Mouse (Mus musculus): ENCODE measurements at regions not wholly inside any gene's neighbourhood (a gene's known extent, or its start where the extent isn't known, plus 50 kb on each side); places are given as distances from the start of the nearest gene placed in this dataset.

- no peaks in the 10 kb centered on the region for H3K27me3 ChIP-seq (replicated peaks; ENCODE audit: control insufficient read depth, insufficient read depth, low read length)
- H3K4me3 ChIP-seq (ENCODE audit: low read depth, low read length) = no peak overlapping the region
- no peak overlapping the region for H3K9ac ChIP-seq (ENCODE audit: low read depth, low read length)
- no peak for ATAC-seq
- no peak overlapping the region for H3K27ac ChIP-seq (ENCODE audit: low read depth, low read length)
- H3K4me1 ChIP-seq (replicated peaks; ENCODE audit: control insufficient read depth, insufficient read depth, low read length) = no peaks in the 10 kb centered on the region
- no peak for TF ChIP-seq CTCF (IDR thresholded peaks at IDR 0.05; ENCODE audit: low read depth)
- H3K4me2 ChIP-seq (replicated peaks; ENCODE audit: low read depth) = no peak overlapping the region
- no peaks in the 10 kb centered on the region for H3K36me3 ChIP-seq (ENCODE audit: control insufficient read depth, insufficient read depth)
- no peaks in the 10 kb centered on the region for H3K9me3 ChIP-seq (ENCODE audit: control insufficient read depth)
- 80% methylated on average over 2 of the region's 2 CpGs for WGBS
These were observed 987.3 kb downstream of the Robo2 start for GRCm38 (mm10) chr16:73424311-73424710.

GRCm38 (mm10) chr16:73404509-73404908 lies 1007.1 kb downstream of the Robo2 start:
- no peak for ATAC-seq
- Histone ChIP-seq H3K4me2 (replicated peaks; ENCODE audit: low read depth) (no peak overlapping the region), H3K4me3 (ENCODE audit: low read depth, low read length) (no peak overlapping the region), H3K9me3 (ENCODE audit: control insufficient read depth) (no peaks in the 10 kb centered on the region), H3K36me3 (ENCODE audit: control insufficient read depth, insufficient read depth) (no peaks in the 10 kb centered on the region), H3K9ac (ENCODE audit: low read depth, low read length) (no peak overlapping the region), H3K27ac (ENCODE audit: low read depth, low read length) (no peak overlapping the region), H3K27me3 (replicated peaks; ENCODE audit: control insufficient read depth, insufficient read depth, low read length) (no peaks in the 10 kb centered on the region), H3K4me1 (replicated peaks; ENCODE audit: control insufficient read depth, insufficient read depth, low read length) (no peaks in the 10 kb centered on the region)
- TF ChIP-seq CTCF (IDR thresholded peaks at IDR 0.05; ENCODE audit: low read depth) = no peak
- WGBS = 49% methylated on average over 3 of the region's 3 CpGs

GRCm38 (mm10) chr16:73404099-73404498 lies 1007.5 kb downstream of the Robo2 start:
- no peaks in the 10 kb centered on the region for H3K9me3 ChIP-seq (ENCODE audit: control insufficient read depth)
- no peak overlapping the region for H3K27ac ChIP-seq (ENCODE audit: low read depth, low read length)
- 62% methylated on average over 3 of the region's 3 CpGs for WGBS
- H3K36me3 ChIP-seq (ENCODE audit: control insufficient read depth, insufficient read depth) = no peaks in the 10 kb centered on the region
- no peak overlapping the region for H3K4me2 ChIP-seq (replicated peaks; ENCODE audit: low read depth)
- ATAC-seq = no peak
- H3K4me3 ChIP-seq (ENCODE audit: low read depth, low read length) = no peak overlapping the region
- no peak overlapping the region for H3K9ac ChIP-seq (ENCODE audit: low read depth, low read length)
- H3K4me1 ChIP-seq (replicated peaks; ENCODE audit: control insufficient read depth, insufficient read depth, low read length) = no peaks in the 10 kb centered on the region
- H3K27me3 ChIP-seq (replicated peaks; ENCODE audit: control insufficient read depth, insufficient read depth, low read length) = no peaks in the 10 kb centered on the region
- TF ChIP-seq CTCF (IDR thresholded peaks at IDR 0.05; ENCODE audit: low read depth) = no peak

GRCm38 (mm10) chr16:73379056-73379455 lies 1032.6 kb downstream of the Robo2 start:
- WGBS = 55% methylated on average over 2 of the region's 2 CpGs
- H3K36me3 ChIP-seq (ENCODE audit: control insufficient read depth, insufficient read depth) = no peaks in the 10 kb centered on the region
- H3K9me3 ChIP-seq (ENCODE audit: control insufficient read depth) = no peaks in the 10 kb centered on the region
- no peak for TF ChIP-seq CTCF (IDR thresholded peaks at IDR 0.05; ENCODE audit: low read depth)
- no peak overlapping the region for H3K9ac ChIP-seq (ENCODE audit: low read depth, low read length)
- no peaks in the 10 kb centered on the region for H3K27me3 ChIP-seq (replicated peaks; ENCODE audit: control insufficient read depth, insufficient read depth, low read length)
- no peak for ATAC-seq
- no peak overlapping the region for H3K4me2 ChIP-seq (replicated peaks; ENCODE audit: low read depth)
- no peak overlapping the region for H3K27ac ChIP-seq (ENCODE audit: low read depth, low read length)
- no peak overlapping the region for H3K4me3 ChIP-seq (ENCODE audit: low read depth, low read length)
- no peaks in the 10 kb centered on the region for H3K4me1 ChIP-seq (replicated peaks; ENCODE audit: control insufficient read depth, insufficient read depth, low read length)

GRCm38 (mm10) chr16:73374608-73375165 lies 1036.9 kb downstream of the Robo2 start:
- Histone ChIP-seq H3K27me3 (replicated peaks; ENCODE audit: control insufficient read depth, insufficient read depth, low read length) (no peaks in the 10 kb centered on the region), H3K9ac (ENCODE audit: low read depth, low read length) (no peak overlapping the region), H3K4me1 (replicated peaks; ENCODE audit: control insufficient read depth, insufficient read depth, low read length) (no peaks in the 10 kb centered on the region), H3K36me3 (ENCODE audit: control insufficient read depth, insufficient read depth) (no peaks in the 10 kb centered on the region), H3K4me2 (replicated peaks; ENCODE audit: low read depth) (no peak overlapping the region), H3K4me3 (ENCODE audit: low read depth, low read length) (no peak overlapping the region), H3K9me3 (ENCODE audit: control insufficient read depth) (no peaks in the 10 kb centered on the region), H3K27ac (ENCODE audit: low read depth, low read length) (no peak overlapping the region)
- TF ChIP-seq CTCF (IDR thresholded peaks at IDR 0.05; ENCODE audit: low read depth) = no peak
- no peak for ATAC-seq
- WGBS = 83% methylated on average over 3 of the region's 3 CpGs

- no peak overlapping the region for H3K9ac ChIP-seq (ENCODE audit: low read depth, low read length)
- WGBS = 54% methylated on average over 10 of the region's 10 CpGs
- TF ChIP-seq CTCF (IDR thresholded peaks at IDR 0.05; ENCODE audit: low read depth) = no peak
- no peaks in the 10 kb centered on the region for H3K4me1 ChIP-seq (replicated peaks; ENCODE audit: control insufficient read depth, insufficient read depth, low read length)
- no peaks in the 10 kb centered on the region for H3K9me3 ChIP-seq (ENCODE audit: control insufficient read depth)
- no peak overlapping the region for H3K4me3 ChIP-seq (ENCODE audit: low read depth, low read length)
- H3K36me3 ChIP-seq (ENCODE audit: control insufficient read depth, insufficient read depth) = no peaks in the 10 kb centered on the region
- no peak overlapping the region for H3K27ac ChIP-seq (ENCODE audit: low read depth, low read length)
- H3K4me2 ChIP-seq (replicated peaks; ENCODE audit: low read depth) = no peak overlapping the region
- no peaks in the 10 kb centered on the region for H3K27me3 ChIP-seq (replicated peaks; ENCODE audit: control insufficient read depth, insufficient read depth, low read length)
- no peak for ATAC-seq
These were observed 1042.9 kb downstream of the Robo2 start for GRCm38 (mm10) chr16:73368607-73369233.
